Mouse (Mus musculus): Measurements from ENCODE around the gene Pparg. TPM values are rescaled to one million over a fixed set of nuclear protein-coding genes. Genes with fewer than 3 reads are reported as not detected.

Pparg gene
- polyA plus RNA-seq, 1 experiment from 2014 or later = 1.4 TPM

DNA sequence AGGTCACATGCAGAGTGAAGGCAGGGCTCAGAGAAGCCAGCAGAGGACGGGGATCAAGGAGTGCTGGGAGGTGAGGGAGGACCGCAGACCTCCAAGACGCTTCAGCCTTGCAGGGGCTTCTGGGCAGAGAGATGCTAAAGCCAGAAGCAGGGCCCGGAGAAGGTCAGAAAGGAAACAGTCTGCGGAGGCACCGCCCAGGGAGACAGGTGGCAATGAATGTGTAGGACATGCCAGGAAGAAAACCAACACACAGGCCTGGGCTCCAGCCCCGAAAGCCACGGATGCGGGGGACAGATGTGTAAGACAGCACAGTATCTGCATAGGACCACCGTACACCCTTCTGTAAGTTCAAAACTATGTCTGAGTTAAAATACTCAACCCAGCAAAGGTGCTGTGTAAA lies 139.5 kb downstream of the Pparg start:
- Histone ChIP-seq H3K9ac (no peak overlapping the region), H3K4me1 (peaks cover 12% of the 10 kb centered on the region), H3K4me3 (no peak overlapping the region), H3K36me3 (no peaks in the 10 kb centered on the region), H3K27ac (no peak overlapping the region), H3K9me3 (replicated peaks) (no peaks in the 10 kb centered on the region), H3K4me2 (no peak overlapping the region), H3K27me3 (replicated peaks) (no peaks in the 10 kb centered on the region)
- no peak for ATAC-seq
- 78% methylated on average over 10 of the region's 10 CpGs for WGBS (ENCODE audit: insufficient replicate concordance)

GRCm38 (mm10) chr6:115501131-115501530 lies 140.4 kb downstream of the Pparg start:
- Histone ChIP-seq H3K4me2 (no peak overlapping the region), H3K36me3 (no peaks in the 10 kb centered on the region), H3K9me3 (replicated peaks) (no peaks in the 10 kb centered on the region), H3K4me3 (no peak overlapping the region), H3K27ac (no peak overlapping the region), H3K9ac (no peak overlapping the region), H3K27me3 (replicated peaks) (no peaks in the 10 kb centered on the region), H3K4me1 (peaks cover 12% of the 10 kb centered on the region)
- WGBS (ENCODE audit: insufficient replicate concordance) = 27% methylated on average over 3 of the region's 3 CpGs
- ATAC-seq = no peak

DNA sequence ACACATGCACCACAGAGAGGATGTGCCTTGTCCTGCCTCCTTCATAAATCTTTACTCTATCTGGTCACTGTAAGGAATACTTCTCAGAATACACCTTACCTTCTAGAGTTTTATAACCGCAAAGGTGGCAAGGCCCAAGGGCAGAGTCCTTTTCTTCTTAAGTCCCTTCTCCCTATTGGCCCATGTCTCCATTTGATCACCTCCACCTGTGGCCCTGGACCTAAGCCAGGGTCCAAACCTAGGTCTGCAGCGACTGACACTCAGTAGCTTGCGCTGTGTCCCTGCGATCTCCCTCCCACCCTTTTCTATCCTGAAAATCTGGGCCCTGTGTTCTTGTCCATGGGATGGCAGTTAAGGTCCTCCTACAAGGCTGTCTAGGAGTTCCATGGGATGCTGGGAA lies 142.3 kb downstream of the Pparg start:
- Histone ChIP-seq H3K9me3 (replicated peaks) (no peaks in the 10 kb centered on the region), H3K27ac (no peak overlapping the region), H3K4me1 (peaks cover 12% of the 10 kb centered on the region), H3K4me3 (no peak overlapping the region), H3K4me2 (no peak overlapping the region), H3K9ac (no peak overlapping the region), H3K27me3 (replicated peaks) (no peaks in the 10 kb centered on the region), H3K36me3 (no peaks in the 10 kb centered on the region)
- ATAC-seq = no peak
- 87% methylated on average over 4 of the region's 4 CpGs for WGBS (ENCODE audit: insufficient replicate concordance)

DNA sequence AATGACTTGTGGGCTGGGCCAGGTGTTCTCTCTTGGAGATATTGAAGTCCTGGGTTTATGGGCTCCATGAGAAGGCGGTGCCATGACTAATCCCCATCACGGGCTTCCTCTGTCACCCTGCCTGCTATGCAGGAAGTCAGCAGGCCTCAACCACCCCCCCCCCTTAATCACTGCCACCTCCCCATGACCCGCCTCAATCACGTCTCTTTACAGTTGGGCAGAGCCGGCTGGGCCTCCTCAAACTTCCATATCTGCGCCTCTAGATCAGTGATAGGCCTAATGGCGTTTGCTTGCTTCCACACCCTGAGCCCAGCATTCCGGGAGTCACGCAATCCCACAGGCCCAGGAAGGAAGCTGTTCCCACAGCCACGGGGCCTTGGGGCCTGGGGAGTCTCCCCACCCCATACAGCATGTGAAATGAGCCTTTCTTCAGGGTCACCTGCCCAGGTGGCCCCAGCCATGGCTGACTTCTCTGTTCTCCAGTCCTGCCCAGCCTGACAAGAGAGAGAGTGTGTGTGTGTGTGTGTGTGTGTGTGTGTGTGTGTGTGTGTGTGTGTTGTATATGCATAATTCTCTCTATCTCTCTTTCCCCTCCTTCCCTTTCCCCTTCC lies 142.9 kb downstream of the Pparg start:
- ATAC-seq = no peak
- Histone ChIP-seq H3K4me1 (peaks cover 12% of the 10 kb centered on the region), H3K27ac (no peak overlapping the region), H3K4me3 (no peak overlapping the region), H3K9ac (no peak overlapping the region), H3K36me3 (no peaks in the 10 kb centered on the region), H3K27me3 (replicated peaks) (no peaks in the 10 kb centered on the region), H3K4me2 (no peak overlapping the region), H3K9me3 (replicated peaks) (no peaks in the 10 kb centered on the region)
- WGBS (ENCODE audit: insufficient replicate concordance) = 38% methylated on average over 10 of the region's 10 CpGs

DNA sequence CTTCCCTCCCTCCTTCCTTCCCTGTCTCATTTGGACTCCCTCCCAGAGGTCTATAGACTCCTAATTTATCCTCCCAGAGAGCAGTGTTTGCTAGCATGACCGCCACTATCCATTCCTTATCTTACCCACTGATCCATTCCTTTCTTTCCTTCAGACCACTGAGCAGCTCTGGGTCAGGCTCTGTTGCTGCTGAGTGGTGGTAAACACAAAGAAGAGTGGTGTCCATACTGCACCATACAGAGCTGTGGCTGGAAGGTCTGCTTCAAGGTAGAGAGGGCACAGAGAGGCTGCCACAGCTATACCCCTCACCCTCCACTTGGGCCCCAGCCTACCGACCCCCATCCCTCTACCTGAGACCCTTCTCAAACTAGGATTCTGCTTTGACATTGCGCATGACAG lies 143.4 kb downstream of the Pparg start:
- Histone ChIP-seq H3K27ac (no peak overlapping the region), H3K9me3 (replicated peaks) (no peaks in the 10 kb centered on the region), H3K9ac (no peak overlapping the region), H3K4me2 (no peak overlapping the region), H3K4me1 (peaks cover 12% of the 10 kb centered on the region), H3K27me3 (replicated peaks) (no peaks in the 10 kb centered on the region), H3K36me3 (no peaks in the 10 kb centered on the region), H3K4me3 (no peak overlapping the region)
- 0 out of 2 replicates have a peak, but pooled peaks have one; percentile 28 for ATAC-seq
- WGBS (ENCODE audit: insufficient replicate concordance) = 68% methylated on average over 3 of the region's 3 CpGs

GRCm38 (mm10) chr6:115504915-115505314 lies 144.2 kb downstream of the Pparg start:
- Histone ChIP-seq H3K27me3 (replicated peaks) (no peaks in the 10 kb centered on the region), H3K4me2 (no peak overlapping the region), H3K4me3 (no peak overlapping the region), H3K27ac (no peak overlapping the region), H3K4me1 (peaks cover 12% of the 10 kb centered on the region), H3K9me3 (replicated peaks) (no peaks in the 10 kb centered on the region), H3K36me3 (no peaks in the 10 kb centered on the region), H3K9ac (no peak overlapping the region)
- 52% methylated on average over 5 of the region's 5 CpGs for whole genome bisulfite sequencing (ENCODE audit: insufficient replicate concordance)
- no peak for ATAC-seq

DNA sequence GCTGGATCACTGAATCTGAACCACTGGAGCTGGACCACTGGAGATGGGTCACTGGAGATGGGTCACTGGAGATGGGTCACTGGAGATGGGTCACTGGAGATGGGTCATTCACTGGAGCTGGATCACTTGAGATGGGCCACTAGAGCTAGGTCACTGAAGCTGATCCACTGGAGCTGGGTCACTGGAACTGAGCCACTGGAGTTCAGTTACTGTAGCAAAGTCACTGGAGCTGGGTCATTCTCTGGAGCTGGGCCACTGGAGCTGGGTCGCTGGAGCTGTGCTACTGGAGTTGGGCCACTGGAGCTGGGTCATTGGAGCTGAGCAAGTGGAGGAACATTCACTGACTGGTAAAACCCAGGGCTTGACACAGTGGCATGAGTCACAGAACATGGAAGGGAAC lies 145.7 kb downstream of the Pparg start:
- no peak for ATAC-seq
- H3K9me3 ChIP-seq (replicated peaks) = no peaks in the 10 kb centered on the region
- no peaks in the 10 kb centered on the region for H3K36me3 ChIP-seq
- H3K27ac ChIP-seq = no peak overlapping the region
- H3K9ac ChIP-seq = no peak overlapping the region
- no peaks in the 10 kb centered on the region for H3K27me3 ChIP-seq (replicated peaks)
- no peak overlapping the region for H3K4me2 ChIP-seq
- peaks cover 4% of the 10 kb centered on the region for H3K4me1 ChIP-seq
- 78% methylated on average over 1 of the region's 1 CpGs for WGBS (ENCODE audit: insufficient replicate concordance)
- no peak overlapping the region for H3K4me3 ChIP-seq

GRCm38 (mm10) chr6:115511447-115511846 lies 150.7 kb downstream of the Pparg start:
- Histone ChIP-seq H3K4me1 (no peaks in the 10 kb centered on the region), H3K27me3 (replicated peaks) (no peaks in the 10 kb centered on the region), H3K27ac (no peak overlapping the region), H3K36me3 (no peaks in the 10 kb centered on the region), H3K4me3 (no peak overlapping the region), H3K9ac (no peak overlapping the region), H3K9me3 (replicated peaks) (no peaks in the 10 kb centered on the region), H3K4me2 (no peak overlapping the region)
- no peak for ATAC-seq
- WGBS (ENCODE audit: insufficient replicate concordance) = 68% methylated on average over 3 of the region's 3 CpGs

GRCm38 (mm10) chr6:115513207-115513606 lies 152.5 kb downstream of the Pparg start:
- ATAC-seq = no peak
- H3K36me3 ChIP-seq = no peaks in the 10 kb centered on the region
- no peak overlapping the region for H3K27ac ChIP-seq
- WGBS (ENCODE audit: insufficient replicate concordance) = 71% methylated on average over 4 of the region's 4 CpGs
- no peak overlapping the region for H3K4me3 ChIP-seq
- no peaks in the 10 kb centered on the region for H3K9me3 ChIP-seq (replicated peaks)
- no peak overlapping the region for H3K9ac ChIP-seq
- H3K4me1 ChIP-seq = peaks cover 4% of the 10 kb centered on the region
- no peak overlapping the region for H3K4me2 ChIP-seq
- no peaks in the 10 kb centered on the region for H3K27me3 ChIP-seq (replicated peaks)

DNA sequence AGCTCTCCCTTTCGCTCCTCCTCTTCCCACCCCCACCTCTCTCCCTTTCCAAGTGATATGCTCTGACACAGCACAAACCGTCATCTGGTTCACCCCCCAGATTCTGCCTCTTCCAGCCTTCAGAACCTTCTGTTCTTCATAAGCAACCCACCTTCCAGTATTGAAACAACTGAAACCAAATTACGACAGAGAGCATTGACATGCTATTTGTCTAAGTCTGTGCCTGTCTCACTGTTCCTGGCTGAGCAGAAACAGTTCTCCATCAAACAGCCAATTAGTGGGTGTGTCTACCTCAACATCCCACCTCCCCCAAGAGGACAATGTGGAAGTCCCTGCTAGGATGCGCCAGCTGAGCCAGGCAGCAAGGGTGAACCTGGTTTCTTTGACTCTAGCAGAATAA lies 157.2 kb downstream of the Pparg start:
- WGBS (ENCODE audit: insufficient replicate concordance) = 44% methylated on average over 4 of the region's 4 CpGs

DNA sequence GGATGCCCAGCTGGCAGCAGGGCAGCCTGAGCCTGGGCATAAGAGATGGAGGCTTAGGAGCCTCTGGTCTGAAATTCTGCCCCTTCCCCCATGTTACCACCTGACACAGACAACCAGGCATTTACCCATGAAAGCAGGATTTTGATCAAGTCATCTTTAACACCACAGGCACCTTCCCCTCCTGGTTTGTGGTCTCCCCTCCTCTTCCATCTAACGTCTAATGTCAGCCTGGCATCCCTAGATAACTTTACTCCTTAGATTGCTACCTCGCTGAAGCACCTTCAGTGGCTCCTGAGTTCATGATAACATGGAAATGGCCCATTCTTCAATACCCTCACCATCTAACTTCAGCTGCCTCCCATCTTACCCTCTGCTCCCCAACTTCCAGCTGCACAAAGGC lies 157.6 kb downstream of the Pparg start:
- no peaks in the 10 kb centered on the region for H3K36me3 ChIP-seq
- no peak overlapping the region for H3K9ac ChIP-seq
- ATAC-seq = peak; percentile 46
- WGBS (ENCODE audit: insufficient replicate concordance) = 26% methylated on average over 2 of the region's 2 CpGs
- H3K4me1 ChIP-seq = peaks cover 29% of the 10 kb centered on the region
- H3K9me3 ChIP-seq (replicated peaks) = no peaks in the 10 kb centered on the region
- peaks cover 7% of the 10 kb centered on the region for H3K27me3 ChIP-seq (replicated peaks)
- H3K4me3 ChIP-seq = no peak overlapping the region
- H3K4me2 ChIP-seq = no peak overlapping the region
- no peak overlapping the region for H3K27ac ChIP-seq

More for the DNA sequence above, 157.2 kb downstream of the Pparg start:
- Histone ChIP-seq H3K27ac (no peak overlapping the region), H3K27me3 (replicated peaks) (peaks cover 7% of the 10 kb centered on the region), H3K4me2 (no peak overlapping the region), H3K9me3 (replicated peaks) (no peaks in the 10 kb centered on the region), H3K9ac (no peak overlapping the region), H3K4me1 (peaks cover 29% of the 10 kb centered on the region), H3K36me3 (no peaks in the 10 kb centered on the region), H3K4me3 (no peak overlapping the region)
- ATAC-seq = no peak

GRCm38 (mm10) chr6:115519275-115519699 lies 158.5 kb downstream of the Pparg start:
- Histone ChIP-seq H3K4me2 (peak overlapping the region; percentile 41), H3K36me3 (no peaks in the 10 kb centered on the region), H3K9ac (no peak overlapping the region), H3K9me3 (replicated peaks) (no peaks in the 10 kb centered on the region), H3K4me3 (no peak overlapping the region; the same call in 1 of the 2 replicates), H3K27ac (no peak overlapping the region), H3K27me3 (replicated peaks) (peaks cover 7% of the 10 kb centered on the region), H3K4me1 (peaks cover 37% of the 10 kb centered on the region)
- ATAC-seq = peak; percentile 44; the same call in 1 of the 2 replicates
- WGBS (ENCODE audit: insufficient replicate concordance) = 22% methylated on average over 12 of the region's 12 CpGs

- no peak overlapping the region for H3K4me2 ChIP-seq
- peaks cover 41% of the 10 kb centered on the region for H3K4me1 ChIP-seq
- no peaks in the 10 kb centered on the region for H3K36me3 ChIP-seq
- no peak overlapping the region for H3K4me3 ChIP-seq
- H3K9me3 ChIP-seq (replicated peaks) = no peaks in the 10 kb centered on the region
- ATAC-seq = no peak
- peaks cover 7% of the 10 kb centered on the region for H3K27me3 ChIP-seq (replicated peaks)
- WGBS (ENCODE audit: insufficient replicate concordance) = 28% methylated on average over 1 of the region's 1 CpGs
- no peak overlapping the region for H3K9ac ChIP-seq
- H3K27ac ChIP-seq = no peak overlapping the region
Measured at GRCm38 (mm10) chr6:115521923-115522322, 161.2 kb downstream of the Pparg start.

Measured in liver, embryonic 12.5 days (tissue).